Mouse (Mus musculus) liver, postnatal 0 days (tissue): ENCODE measurements around the gene Tmem126b.

Source experiments
- CTCF ChIP-seq: sonication (generic); IDR thresholded peaks from 2 replicates; pipeline ENCODE4 v1.5.1; 2016; ENCODE audit warnings: antibody characterized with exemption, low read depth
- EP300 ChIP-seq: IDR thresholded peaks from 2 replicates; pipeline ENCODE4 v1.6.1; 2016; ENCODE audit warnings: antibody characterized with exemption, low read depth, mild to moderate bottlenecking

GRCm38 (mm10) chr7:90482607-90483006 lies 6.8 kb upstream of the Tmem126b start:
- TF ChIP-seq CTCF (no peak), EP300 (no peak)
